Mouse (Mus musculus) large intestine, adult 2 months (tissue): ENCODE measurements at regions not wholly inside any gene's neighbourhood (a gene's known extent, or its start where the extent isn't known, plus 50 kb on each side); places are given as distances from the start of the nearest gene placed in this dataset.

Source experiments
- DNase-seq: peaks from one replicate; pipeline ENCODE4 v3.0.0-alpha.2; 2012; ENCODE audit warnings: low read depth, low spot score
- WGBS: fragments of 180-500 bp; shearing (Covaris S2); methylation state at CpG from one replicate; pipeline ENCODE4 v1.1.7; 2018; 5-methylcytosine and 5-hydroxymethylcytosine counted together

GRCm38 (mm10) chr8:107833481-107833880, 109.0 kb upstream of the Zfhx3 start:
- 88% methylated on average over 10 of the region's 10 CpGs for WGBS
- DNase-seq, result no peak

GRCm38 (mm10) chr8:107846141-107846540, 96.3 kb upstream of the Zfhx3 start:
- no peak for DNase-seq
- WGBS, result 80% methylated on average over 3 of the region's 3 CpGs

GRCm38 (mm10) chr8:107851236-107852043, 91.0 kb upstream of the Zfhx3 start:
- no peak for DNase-seq
- WGBS, result 73% methylated on average over 17 of the region's 17 CpGs

- WGBS, result 85% methylated on average over 4 of the region's 4 CpGs
- no peak for DNase-seq
Measured at GRCm38 (mm10) chr8:107859770-107860169, 82.7 kb upstream of the Zfhx3 start.

GRCm38 (mm10) chr8:107860251-107860650, 82.2 kb upstream of the Zfhx3 start:
- no peak for DNase-seq
- 84% methylated on average over 4 of the region's 4 CpGs for WGBS

- DNase-seq, result no peak
- WGBS, result 68% methylated on average over 14 of the region's 14 CpGs
Measured at GRCm38 (mm10) chr8:107864802-107865651, 77.4 kb upstream of the Zfhx3 start.

- DNase-seq, result no peak
- WGBS, result 22% methylated on average over 4 of the region's 4 CpGs
Measured at GRCm38 (mm10) chr8:107865744-107866143, 76.7 kb upstream of the Zfhx3 start.

- WGBS, result 70% methylated on average over 15 of the region's 15 CpGs
Measured at GRCm38 (mm10) chr8:107871718-107872117, 70.7 kb upstream of the Zfhx3 start.

GRCm38 (mm10) chr8:107872121-107872520, 70.3 kb upstream of the Zfhx3 start:
- 80% methylated on average over 11 of the region's 11 CpGs for WGBS
- DNase-seq, result no peak

More at GRCm38 (mm10) chr8:107871718-107872117, 70.7 kb upstream of the Zfhx3 start:
- DNase-seq, result no peak

GRCm38 (mm10) chr8:107876455-107876854, 66.0 kb upstream of the Zfhx3 start:
- DNase-seq, result no peak
- 68% methylated on average over 2 of the region's 2 CpGs for WGBS

GRCm38 (mm10) chr8:107881851-107882250, 60.6 kb upstream of the Zfhx3 start:
- DNase-seq, result peak; percentile 11
- 14% methylated on average over 7 of the region's 7 CpGs for WGBS

GRCm38 (mm10) chr8:107885547-107885946, 56.9 kb upstream of the Zfhx3 start:
- 55% methylated on average over 7 of the region's 7 CpGs for WGBS
- no peak for DNase-seq

GRCm38 (mm10) chr8:107885971-107886370, 56.5 kb upstream of the Zfhx3 start:
- 50% methylated on average over 5 of the region's 5 CpGs for WGBS
- no peak for DNase-seq

GRCm38 (mm10) chr8:107886516-107887253, 55.8 kb upstream of the Zfhx3 start:
- no peak for DNase-seq
- WGBS, result 67% methylated on average over 19 of the region's 19 CpGs

GRCm38 (mm10) chr8:107887333-107887732, 55.1 kb upstream of the Zfhx3 start:
- no peak for DNase-seq
- 39% methylated on average over 10 of the region's 10 CpGs for WGBS

GRCm38 (mm10) chr8:107890922-107891321, 51.5 kb upstream of the Zfhx3 start:
- no peak for DNase-seq
- WGBS, result 68% methylated on average over 5 of the region's 5 CpGs
